Mouse (Mus musculus): ENCODE results near the gene Rap1gap2.

Gene Rap1gap2

DNA sequence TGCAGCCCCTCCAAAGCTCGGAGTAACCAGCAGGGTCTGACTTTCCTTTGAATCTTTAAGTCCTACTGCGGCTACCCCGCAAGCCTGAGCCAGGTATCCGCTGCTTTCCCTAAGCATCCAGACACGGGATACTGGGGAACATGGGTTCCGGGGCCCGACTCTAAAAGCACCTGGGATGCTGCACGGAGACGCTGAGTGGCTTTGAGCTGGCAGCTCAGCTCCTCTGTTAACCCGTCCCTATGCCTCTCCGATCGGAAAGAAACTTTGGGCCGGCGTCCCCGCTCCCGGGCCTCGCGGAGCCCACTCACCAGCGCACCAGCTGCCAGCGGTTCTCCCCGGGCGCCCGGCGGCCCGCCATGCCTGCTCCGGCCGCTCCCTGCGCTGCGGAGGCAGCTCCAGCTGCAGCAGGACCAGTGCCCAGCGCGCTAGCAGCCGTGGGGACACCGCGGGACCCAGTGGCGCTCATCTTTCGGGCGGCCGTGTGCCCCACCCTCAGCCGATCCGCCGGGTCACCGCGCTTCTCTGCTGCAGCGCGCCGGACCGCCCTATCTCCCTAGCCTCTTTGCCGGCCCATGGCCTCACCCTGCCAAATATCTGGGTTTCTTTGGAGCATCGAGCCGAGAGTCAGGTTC is at the start of gene Rap1gap2:
Rap1gap2 (minus strand) TSS at position 371 of the 632 bp plus-strand sequence.
- no peak for DNase-seq (ENCODE audit: low spot score in 2 of 2)

DNA sequence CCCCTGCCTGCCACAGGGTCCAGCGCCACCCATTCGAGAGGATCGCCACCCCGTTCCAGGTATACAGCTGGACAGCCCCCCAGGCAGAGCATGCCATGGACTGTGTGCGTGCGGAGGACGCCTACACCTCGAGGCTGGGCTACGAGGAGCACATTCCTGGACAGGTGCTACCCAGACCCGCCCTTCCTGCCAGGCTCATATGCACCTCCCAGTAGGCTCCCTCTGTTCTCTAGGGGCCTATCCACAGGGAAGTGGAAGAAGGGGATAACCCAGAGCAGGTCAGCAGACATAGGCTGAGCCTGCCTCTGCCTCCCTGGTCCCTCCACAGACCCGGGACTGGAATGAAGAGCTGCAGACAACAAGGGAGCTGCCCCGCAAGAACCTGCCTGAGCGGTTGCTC is 49.6 kb upstream of the Rap1gap2 start:
- no peak for DNase-seq (ENCODE audit: low spot score in 2 of 2)

DNA sequence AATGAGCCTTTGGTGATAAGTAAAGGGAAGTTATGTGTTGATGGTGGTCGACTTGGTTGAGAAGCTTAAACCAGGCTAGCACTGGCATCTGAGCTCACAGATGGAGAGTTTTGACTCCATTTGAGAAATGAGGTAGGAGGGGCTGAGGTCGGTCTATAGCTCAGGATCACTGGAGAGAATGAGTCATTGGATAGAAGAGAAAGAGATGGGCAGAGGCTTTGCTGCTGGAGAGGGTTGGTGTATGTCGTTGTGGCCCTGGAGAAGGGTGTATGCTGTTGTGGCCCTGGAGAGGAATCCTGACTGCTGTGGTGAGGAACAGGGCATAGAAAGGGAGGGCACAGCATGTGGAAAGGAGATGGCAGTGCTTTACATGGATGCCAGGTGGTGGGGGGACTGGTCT is 45.2 kb upstream of the Rap1gap2 start:
- DNase-seq (ENCODE audit: low spot score in 2 of 2): no peak

DNA sequence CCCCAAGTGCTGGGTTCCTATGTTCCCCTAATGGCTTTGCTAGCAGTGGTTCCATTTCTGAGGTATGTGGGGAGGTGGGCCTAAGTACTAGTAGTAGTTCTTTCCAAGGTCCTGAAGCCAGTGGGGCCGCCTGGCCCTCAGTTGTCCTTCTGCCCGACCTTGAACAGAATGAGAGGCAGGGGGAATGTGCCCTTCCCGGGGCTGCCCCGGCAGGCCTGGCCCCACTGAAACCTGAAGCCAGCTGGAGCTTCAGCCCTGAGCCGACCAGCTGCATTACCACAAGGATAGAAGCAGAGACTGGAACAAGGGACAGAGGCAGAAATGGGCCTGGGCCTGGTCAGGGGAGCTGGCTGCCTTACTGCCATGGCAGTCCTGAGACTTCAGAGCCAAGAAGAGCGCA is 42.7 kb upstream of the Rap1gap2 start:
- DNase-seq (ENCODE audit: low spot score in 2 of 2): no peak

DNA sequence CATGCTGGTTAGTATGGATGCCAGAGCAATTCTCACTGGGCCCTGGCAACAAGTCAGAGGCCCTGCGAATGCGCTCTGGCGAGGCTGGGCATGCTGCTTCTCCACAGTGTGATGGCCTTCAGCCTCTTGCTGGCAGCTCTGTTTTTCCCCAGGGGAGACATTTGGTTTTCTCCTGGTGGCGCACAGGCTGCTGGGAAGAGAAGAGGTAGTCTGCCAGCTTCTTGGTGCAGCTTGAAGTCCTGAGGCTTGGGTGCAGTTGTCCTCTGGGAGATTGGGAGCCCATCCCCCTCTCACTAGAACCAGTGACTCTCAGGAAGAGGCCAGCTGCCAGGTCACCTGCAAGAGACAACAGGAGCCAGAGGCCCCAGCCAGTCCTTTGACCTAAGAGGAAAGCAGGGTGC is 42.1 kb upstream of the Rap1gap2 start:
- no peak for DNase-seq (ENCODE audit: low spot score in 2 of 2)

DNA sequence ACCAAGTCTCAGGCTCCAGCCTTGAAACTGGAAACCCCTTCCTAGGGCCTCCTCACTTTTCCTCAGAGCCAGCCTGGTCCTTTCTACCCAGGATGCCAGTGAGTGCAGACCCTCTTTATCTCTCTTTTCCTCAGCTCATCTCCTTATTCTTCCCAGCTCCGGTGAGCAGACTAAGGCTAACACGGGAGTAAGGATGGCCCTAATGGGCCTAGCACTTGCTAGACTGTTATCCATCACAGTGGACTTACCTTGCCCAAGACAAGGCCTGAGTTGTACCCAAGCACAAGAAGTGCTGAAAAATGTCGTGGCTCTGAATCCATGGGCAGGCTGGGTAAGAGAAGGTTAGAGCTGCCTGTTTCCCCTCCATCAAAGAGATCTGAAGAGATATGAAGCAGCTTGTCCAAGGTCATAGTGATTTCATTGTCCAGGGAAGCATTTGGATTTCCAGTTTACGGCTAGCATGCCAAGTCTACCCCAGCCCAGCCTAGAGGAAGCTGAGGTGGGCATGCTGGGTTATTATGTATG is 39.9 kb upstream of the Rap1gap2 start:
- no peak for DNase-seq (ENCODE audit: low spot score in 2 of 2)

DNA sequence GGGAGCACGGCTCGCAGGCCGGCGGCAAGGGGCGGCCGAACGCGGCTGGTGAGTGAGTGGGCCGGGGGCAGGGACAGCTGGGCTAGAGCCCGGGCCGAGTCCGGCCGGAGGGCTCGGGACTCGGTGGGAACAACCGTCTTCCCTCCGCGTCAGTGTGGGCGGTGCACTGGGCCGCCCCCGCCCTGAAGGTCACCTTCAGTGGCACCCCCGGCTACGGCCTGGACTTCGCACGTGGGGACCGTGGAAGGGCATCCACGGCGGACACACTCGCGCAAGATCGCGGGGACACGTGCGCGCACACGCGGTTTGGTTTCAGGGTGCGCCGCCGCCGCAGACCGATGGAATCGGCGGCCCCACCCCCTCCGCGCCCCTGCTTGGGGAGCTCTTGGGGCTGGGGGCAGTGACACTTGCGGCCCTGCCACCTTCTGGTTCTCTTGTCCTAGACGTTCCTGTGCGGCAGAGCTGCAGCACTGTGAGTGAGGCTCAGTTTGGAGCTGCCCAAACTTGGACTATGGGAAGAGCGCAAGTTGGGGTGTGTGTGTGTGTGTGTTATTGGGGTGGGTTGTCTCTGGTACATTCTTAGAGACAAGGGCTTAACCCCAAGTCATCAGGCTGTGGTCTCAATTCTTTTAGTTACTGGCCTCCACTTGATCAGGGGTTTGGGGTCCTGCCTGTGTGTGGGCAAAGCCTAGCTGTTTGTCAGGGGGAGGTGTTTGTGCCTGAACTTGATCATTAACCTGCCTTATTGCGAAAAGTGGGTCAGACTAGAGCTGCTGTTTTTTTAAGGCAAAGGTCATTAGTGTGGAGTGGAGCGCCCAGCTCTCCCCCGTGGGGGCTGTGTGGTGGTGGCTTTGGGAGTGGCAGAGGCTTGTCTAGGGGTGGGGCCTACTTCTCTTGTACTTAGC is 39.2 kb upstream of the Rap1gap2 start:
- peak; percentile 15 to 28 for DNase-seq (ENCODE audit: low spot score in 2 of 2)

DNA sequence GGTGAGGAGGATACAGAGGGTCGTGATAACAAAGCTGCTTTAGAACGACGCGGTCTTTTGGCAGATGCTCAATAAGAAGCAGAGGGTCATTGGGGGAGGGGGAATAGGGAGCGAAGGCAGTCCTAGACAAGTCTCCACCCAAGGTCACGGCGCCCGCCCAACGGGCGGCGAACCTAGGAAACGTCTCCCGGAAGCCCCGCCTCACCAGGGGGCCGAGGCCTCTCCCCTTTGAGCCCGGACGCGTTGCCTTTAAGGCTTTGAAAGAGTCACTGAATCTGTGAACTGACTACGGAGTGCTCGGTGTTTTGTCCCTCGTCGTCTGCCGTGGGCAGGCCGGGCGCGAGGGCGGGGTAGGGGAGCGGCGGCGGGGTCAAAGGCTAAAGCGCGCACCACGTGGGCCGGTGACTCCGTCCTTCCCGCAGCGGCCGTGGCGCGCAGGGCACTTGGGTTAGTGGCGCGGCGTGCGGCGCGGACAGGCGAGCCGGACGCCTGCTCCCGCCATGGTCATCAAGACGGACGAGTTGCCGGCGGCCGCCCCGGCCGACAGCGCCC is 38.5 kb upstream of the Rap1gap2 start, which contains the start of gene Cluh:
Cluh (plus strand) TSS at position 401 of the 552 bp plus-strand sequence.
- DNase-seq (ENCODE audit: low spot score in 2 of 2): peak; percentile 98

DNA sequence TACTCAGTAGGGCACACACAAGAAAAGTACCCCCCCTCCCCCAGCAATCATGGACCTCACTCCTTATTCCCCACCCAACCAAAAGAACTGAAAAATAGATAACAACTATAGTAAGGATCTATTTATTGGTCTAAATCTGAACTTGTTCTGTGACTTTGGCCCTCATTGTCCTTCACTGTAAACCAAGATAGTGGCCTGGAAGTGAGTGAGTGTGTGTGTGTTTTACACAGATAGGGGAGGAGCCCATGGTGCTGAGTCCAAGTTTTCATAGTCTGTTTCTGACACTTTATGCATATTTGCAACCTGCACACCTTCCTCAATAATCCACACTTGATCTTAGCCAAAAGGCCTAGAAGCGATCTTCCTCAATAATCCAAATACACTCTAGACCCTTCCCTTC is 38.0 kb upstream of the Rap1gap2 start:
- no peak for DNase-seq (ENCODE audit: low spot score in 2 of 2)

DNA sequence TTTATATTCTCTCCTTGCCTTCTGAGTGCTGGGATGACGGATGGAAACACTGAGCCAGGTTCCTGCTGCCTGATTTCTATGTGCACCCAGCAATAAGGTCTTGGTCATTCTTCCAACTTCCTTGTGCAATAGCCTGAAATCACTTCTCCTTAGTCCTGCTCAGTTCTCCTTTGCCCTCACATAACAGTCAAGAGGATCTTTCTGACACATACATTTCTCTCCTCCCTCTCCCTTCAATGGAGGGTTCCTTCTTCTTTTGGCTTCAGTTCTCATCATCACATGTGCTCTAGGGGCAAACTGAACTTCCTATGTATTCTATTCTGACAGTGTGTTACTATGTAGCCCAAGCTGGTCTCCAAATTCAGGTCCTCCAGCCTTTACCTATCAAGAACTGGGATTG is 37.3 kb upstream of the Rap1gap2 start:
- no peak for DNase-seq (ENCODE audit: low spot score in 2 of 2)

DNA sequence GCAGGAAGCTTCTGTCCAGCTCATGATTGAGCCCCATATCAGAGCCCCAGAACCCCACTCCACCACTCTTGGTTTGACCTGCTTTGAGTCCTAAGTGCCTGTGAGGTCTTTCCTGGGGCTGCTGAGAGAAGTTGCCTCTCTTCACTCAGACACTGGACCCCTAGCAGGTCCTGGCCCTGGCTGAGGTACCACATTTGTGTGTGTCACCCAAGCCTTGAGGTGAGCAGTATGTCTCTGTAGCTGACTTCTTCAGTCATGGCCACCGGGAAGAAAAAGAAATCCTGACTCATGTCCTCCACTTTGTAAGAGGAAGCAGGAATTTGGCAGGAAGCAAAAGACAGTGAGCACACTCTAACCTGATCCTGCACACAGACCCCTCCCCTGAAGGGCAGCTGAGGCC is 28.9 kb upstream of the Rap1gap2 start:
- no peak for DNase-seq (ENCODE audit: low spot score in 2 of 2)

DNA sequence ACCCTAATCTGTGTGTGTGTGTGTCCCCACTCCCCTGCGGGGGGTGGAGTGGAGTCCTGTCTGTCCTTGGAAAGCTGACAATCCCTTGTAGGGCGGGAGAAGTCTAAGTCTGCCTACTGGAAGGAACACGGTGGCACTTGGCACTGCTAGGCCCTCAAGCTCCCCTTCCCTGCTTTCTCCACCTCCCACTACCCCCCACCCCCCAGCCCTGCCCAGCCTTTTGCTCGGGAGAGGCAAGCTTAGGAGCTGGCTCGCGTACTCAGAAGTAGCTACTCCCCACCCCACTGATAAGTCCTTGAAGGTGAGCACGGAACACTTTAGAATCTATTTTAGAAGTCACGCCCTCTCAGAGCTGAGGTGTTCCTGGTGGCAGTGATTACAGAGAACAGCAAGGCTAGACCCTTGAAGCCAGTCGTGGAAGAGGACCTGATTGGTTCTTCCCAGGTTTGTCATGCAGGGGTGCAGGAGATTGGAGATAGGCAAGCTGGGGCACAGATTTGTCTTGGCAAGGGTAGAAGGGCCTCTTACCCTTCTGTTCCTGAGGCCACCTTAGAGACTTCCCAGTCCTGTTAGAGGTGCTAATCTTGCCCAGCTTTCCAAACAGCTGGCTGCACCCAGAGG is 28.2 kb upstream of the Rap1gap2 start:
- DNase-seq (ENCODE audit: low spot score in 2 of 2): no peak

DNA sequence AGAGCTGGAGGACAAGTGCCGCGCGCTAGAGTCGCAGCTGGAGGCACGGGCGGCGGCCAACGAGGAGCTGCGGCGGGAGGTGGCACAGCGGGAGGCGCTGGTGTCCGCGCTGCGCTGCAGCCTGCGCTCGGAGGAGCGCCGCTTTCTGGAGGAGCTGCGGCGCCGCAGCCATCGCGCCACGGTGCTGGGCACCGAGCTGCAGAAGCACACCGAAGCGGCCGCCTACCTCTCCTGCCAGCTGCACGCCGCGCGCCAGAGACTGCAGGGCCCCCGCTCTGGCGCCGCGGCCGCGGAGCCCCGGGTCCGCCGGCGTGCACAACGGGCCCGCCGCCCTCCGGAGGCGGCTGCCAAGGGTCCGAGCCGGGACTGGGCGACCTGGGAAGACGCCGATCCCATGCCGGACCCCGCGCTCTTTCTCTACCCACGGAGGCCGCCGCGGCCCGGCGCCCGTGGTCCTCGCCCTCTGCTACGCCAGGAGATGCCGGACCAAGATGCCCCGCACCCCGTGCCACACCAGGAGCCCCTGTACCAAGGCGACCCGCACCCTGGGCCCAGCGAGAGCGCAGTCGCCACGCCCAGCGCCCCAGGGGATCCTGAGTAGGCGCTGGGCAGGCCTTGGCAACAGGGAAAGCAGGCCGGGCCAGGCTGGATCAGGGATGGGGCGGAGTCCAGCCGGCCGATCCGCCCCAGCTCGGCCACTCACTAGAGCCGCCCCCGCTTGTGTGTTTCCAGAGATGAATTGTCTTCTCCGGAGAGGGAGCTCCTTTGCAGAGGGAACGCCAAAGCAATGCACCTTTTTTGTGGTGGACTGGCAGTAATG is 27.5 kb upstream of the Rap1gap2 start:
- peak; percentile 37 to 53 for DNase-seq (ENCODE audit: low spot score in 2 of 2)

DNA sequence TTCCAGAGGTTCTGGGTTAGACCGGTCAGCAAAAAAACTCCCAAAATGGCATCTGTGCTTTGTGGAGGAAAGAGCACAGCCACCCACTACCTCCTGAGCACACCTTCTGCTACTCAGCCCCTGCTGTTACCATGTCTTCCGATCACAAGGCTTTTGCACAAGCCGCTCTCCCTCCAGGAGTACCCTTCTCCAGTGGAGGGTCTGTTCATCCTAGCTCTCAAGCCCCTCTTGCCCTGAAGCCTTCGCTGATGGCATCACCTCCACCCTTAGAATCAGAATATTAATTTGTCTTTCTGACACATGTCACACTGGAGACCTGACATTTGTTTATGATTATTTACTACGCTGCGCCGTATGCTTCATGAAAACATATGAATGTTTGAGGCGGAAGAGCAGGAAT is 26.8 kb upstream of the Rap1gap2 start:
- DNase-seq (ENCODE audit: low spot score in 2 of 2): no peak

DNA sequence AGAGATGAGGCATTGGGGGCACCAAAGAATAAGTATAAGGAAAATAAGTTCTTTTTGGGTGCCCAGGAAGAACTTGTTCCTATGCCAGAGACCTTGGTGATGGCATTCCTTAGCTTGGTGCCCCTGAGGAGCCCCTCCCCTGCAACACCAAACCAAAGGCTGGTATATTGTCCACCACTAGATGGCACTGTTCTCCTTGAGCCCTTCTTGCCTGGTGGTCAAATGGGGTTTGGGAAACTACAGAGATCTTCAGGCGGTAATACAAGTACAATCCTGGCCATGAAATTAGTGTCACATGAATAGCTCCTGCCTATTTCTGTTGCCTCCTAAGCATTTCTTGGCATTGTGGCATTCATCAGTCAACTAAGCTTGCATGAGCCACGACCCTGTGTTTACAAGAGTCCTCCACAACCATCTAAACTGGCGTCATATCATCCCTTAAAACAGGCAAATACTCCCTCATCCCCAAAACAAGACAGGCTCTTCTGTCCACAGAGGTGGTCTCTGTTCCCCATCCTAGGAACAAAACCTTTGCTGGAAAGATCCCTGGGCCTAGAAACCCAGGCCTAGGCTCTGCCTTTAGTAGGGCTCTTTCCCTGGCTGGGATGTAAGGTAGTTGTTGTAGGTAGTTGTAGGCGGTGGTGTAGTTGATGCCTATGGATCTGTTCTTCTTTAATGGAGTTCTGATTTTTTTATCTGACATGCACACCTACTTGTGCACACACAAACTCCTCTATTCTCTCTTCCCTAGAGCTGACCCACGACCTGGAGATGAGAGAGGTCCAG is 24.0 kb upstream of the Rap1gap2 start:
- DNase-seq (ENCODE audit: low spot score in 2 of 2): peak; percentile 43 to 57

DNA sequence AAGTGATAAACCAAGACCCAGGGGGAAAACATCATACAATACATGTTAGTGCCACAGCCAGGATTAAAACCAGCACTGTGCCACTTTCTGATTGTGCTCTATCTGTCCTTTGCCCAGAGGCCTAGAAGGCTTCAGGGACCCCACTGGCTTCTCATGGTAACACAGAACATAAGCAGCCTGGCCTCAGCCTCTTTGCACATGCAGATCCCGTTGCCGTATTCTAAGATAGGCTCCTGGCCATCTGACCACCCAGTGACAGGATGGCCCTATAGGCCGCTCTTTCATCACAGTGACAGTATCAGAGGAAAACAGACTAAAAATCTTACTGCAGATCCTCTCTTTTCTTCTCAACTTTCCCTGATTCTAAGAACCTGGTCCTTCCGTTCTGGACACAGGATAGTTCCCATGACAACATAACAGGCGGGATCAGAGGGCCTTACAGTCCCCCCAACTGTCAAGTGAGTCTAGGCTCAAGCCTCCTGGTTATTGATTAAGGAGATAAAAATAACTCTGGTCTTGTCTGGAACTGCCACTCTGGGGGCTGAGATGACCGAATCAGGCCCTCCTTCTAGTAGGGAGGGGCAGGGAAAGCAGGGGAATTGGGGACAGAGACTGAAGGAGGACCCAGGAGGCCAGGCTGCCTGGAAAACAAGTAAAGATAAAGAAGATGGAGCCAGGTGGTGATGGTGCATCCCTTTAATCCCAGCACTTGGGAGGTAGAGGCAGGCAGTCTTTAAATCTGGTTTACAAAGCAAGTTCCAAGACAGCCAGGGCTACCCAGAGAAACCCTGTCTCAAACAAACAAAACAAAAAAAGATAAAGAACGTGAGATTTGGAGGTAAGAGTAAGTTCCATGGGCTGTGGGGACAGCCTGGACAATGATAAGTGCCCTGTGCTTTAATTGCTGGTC is 21.4 kb upstream of the Rap1gap2 start:
- DNase-seq (ENCODE audit: low spot score in 2 of 2): no peak

DNA sequence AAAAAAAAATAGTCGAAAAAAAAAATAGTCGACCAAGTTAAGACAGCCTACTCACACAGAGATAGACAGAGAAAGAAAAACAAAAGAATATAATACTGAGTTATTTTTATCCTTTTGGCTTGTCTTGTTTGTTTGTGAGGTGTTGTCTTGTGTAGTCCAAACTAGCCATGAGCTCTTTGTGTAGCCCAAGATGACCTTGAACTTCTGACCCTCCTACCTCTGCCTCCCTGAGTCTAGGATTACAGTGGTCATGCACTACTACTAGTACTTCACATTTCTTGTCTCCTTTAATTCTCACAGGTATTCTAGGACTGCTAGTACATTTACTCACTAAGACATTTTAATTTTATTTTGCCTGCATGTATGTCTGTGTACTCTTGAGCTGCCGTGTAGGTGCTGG is 16.8 kb upstream of the Rap1gap2 start:
- no peak for DNase-seq (ENCODE audit: low spot score in 2 of 2)

DNA sequence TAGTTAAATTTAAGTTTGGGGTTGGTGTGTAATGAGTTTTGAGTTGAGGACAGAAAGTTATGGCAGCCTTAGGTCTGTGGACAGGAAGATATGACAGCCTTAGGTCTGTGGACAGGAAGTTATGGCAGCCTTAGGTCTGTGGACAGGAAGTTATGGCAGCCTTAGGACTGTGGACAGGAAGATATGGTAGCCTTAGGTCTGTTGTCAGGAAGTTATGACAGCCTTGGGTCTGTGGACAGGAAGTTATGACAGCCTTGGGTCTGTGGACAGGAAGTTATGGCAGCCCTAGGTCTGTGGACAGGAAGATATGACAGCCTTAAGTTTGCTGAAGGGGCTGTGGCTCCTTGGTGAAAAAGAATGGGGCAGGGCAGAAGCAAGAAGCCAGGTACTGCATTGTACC is 14.6 kb upstream of the Rap1gap2 start:
- no peak for DNase-seq (ENCODE audit: low spot score in 2 of 2)

DNA sequence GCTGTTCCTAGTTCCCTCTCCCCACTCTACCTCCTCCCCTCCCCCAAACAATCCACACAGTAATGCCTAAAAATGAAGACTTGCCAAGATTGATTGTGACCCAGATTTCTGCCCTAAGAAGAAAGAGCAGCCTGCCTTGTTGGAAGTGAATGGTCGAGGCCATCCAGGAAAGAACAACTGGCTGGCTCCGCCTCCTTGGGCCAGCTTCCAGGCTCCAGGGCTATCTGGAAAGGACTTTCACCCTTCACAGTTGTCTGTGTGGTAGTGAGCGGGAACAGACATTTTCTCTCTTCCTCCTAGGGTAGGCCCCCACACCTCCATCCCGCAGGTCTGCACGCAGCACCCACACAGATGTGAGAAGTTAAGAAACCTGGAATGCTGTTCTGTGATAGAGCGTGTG is 13.0 kb upstream of the Rap1gap2 start:
- no peak for DNase-seq (ENCODE audit: low spot score in 2 of 2)
